Mouse (Mus musculus): ENCODE measurements at regions not wholly inside any gene's neighbourhood (a gene's known extent, or its start where the extent isn't known, plus 50 kb on each side); places are given as distances from the start of the nearest gene placed in this dataset.
A peak's percentile ranks its signal among the peaks of the same experiment; 100 is the strongest.

DNA sequence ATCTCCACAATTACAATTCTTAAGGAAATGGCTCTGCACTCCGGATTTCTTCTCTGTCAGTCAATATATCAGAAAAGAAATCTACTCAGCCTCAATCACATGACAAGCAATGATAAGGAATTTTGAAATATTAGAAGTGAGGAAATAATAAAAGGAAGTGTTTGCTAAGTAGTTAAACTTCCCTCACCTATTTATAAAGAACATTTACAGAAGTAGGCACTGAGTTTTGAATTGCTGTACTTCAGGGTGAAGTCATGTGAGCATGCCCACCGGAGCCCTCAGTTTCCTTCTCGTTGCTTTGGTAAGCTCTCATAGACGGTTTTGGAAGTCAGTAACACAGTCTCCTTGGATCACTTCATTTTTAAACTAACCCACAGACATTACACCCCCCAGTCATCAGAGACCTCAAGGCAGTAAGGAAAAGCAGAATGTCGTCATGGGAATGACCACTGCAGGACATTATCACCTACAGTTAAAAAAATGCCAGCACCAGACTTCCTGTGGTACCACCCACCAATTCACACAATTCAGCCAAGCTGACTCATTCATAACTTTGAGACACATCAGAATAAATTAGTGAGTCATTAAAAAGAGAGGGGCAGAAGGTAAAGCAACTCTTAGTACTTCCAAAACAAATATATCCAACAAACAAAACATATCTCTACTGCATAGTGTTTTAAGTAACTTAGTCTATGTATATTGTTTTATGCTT lies 541.6 kb upstream of the Hsf2 start:
- no peak overlapping the region for H3K27ac ChIP-seq (replicated peaks)
- H3K27me3 ChIP-seq (ENCODE audit: low read depth, poor library complexity, severe bottlenecking): no peaks in the 10 kb centered on the region
- H3K4me1 ChIP-seq: 0 out of 2 replicates have a peak, but pooled peaks cover 3% of the 10 kb centered on the region
- no peaks in the 10 kb centered on the region for H3K9me3 ChIP-seq (replicated peaks)
- WGBS: 92% methylated on average over 5 of the region's 5 CpGs
- H3K36me3 ChIP-seq: no peaks in the 10 kb centered on the region
- no peak for DNase-seq (ENCODE audit: low spot score)
- H3K4me3 ChIP-seq: no peak overlapping the region

DNA sequence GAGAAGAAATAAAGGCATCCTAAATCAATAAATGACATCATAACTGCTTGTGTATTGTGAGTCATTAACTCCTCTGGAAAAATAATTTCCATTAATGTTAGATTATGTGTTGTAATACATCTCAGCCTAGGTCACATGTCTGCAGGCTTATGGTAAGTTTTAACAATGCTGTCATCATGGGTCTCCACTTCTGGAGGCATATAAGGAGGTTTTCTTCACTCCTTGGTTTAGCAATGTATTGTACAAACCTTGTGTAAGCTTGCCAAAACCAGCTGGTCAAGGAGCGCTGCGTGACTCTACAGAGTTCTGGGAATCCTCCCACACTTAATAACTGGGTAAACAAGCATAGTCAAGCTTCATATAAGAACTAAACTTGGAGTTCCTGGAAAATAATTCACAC lies 529.5 kb upstream of the Hsf2 start:
- H3K9me3 ChIP-seq (replicated peaks): no peaks in the 10 kb centered on the region
- 96% methylated on average over 2 of the region's 2 CpGs for WGBS

DNA sequence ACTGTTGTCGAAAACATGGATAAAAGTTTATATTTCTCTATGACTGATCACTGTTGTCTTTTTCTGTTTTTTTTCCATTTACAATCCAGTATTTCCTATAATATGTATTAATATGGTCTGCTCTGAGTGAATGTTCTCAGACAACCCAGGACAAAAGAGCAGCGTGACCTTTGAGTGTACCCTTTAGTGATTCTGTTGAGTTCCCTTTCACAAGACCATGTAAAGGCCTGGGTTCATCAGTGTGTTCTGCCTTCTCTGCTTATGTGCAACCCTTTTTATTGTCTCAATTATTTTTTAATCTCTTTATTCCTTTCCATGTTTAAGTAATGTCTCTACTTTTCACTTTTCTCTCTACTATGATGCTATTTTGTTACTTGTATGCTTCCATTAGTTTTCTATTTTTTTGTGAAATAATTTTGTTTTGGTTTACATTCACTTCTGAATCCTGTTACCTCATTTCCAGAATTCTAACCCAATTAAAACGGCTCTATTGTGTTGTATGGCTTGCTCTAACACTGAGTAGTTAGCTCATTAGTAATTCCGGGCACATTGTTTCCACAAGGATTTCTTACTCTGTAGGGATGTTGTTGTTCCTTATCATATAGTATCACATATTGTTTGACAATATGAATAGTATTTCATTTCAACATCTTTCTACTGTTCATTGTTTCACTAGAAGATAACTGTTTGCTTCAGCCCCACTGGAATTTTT lies 523.9 kb upstream of the Hsf2 start:
- no peaks in the 10 kb centered on the region for H3K4me1 ChIP-seq
- DNase-seq (ENCODE audit: low spot score): no peak
- no peaks in the 10 kb centered on the region for H3K9me3 ChIP-seq (replicated peaks)
- H3K36me3 ChIP-seq: no peaks in the 10 kb centered on the region
- WGBS: 88% methylated on average over 4 of the region's 4 CpGs
- H3K27me3 ChIP-seq (ENCODE audit: low read depth, poor library complexity, severe bottlenecking): no peaks in the 10 kb centered on the region
- no peak overlapping the region for H3K4me3 ChIP-seq
- H3K27ac ChIP-seq (replicated peaks): no peak overlapping the region

More for the DNA sequence above, 529.5 kb upstream of the Hsf2 start:
- Histone ChIP-seq H3K4me1 (no peaks in the 10 kb centered on the region), H3K36me3 (no peaks in the 10 kb centered on the region), H3K27ac (replicated peaks) (no peak overlapping the region), H3K27me3 (ENCODE audit: low read depth, poor library complexity, severe bottlenecking) (no peaks in the 10 kb centered on the region), H3K4me3 (no peak overlapping the region)
- DNase-seq (ENCODE audit: low spot score): no peak

DNA sequence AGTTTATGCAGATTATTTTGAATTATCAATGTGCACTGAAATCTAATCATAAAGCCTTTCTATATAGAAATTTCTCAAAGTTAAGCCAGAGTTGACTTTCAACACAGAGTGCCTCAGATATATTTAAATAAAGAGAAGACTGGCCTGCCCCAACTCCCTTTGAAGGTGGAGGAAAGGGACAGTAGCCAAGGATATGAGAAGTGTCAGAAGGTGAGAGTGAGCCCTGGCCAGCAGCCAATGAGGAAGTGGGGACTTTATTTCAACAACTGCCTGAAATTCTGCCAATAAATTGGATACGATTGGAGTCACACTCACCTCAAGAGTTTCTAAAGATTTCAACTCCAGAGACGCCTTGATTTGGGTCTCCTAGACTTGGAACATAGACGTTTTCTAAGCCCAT lies 523.0 kb upstream of the Hsf2 start:
- Histone ChIP-seq H3K36me3 (no peaks in the 10 kb centered on the region), H3K27me3 (ENCODE audit: low read depth, poor library complexity, severe bottlenecking) (no peaks in the 10 kb centered on the region)
- 90% methylated on average over 3 of the region's 3 CpGs for WGBS

GRCm38 (mm10) chr10:56968913-56969312 lies 517.3 kb upstream of the Hsf2 start:
- Histone ChIP-seq H3K27ac (replicated peaks) (no peak overlapping the region), H3K27me3 (ENCODE audit: low read depth, poor library complexity, severe bottlenecking) (no peaks in the 10 kb centered on the region), H3K4me1 (no peaks in the 10 kb centered on the region), H3K36me3 (no peaks in the 10 kb centered on the region), H3K4me3 (no peak overlapping the region), H3K9me3 (replicated peaks) (no peaks in the 10 kb centered on the region)
- DNase-seq (ENCODE audit: low spot score): no peak
- WGBS: 95% methylated on average over 1 of the region's 1 CpGs

More for the DNA sequence above, 523.0 kb upstream of the Hsf2 start:
- Histone ChIP-seq H3K9me3 (replicated peaks) (no peaks in the 10 kb centered on the region), H3K27ac (replicated peaks) (no peak overlapping the region), H3K4me3 (no peak overlapping the region), H3K4me1 (no peaks in the 10 kb centered on the region)
- no peak for DNase-seq (ENCODE audit: low spot score)

DNA sequence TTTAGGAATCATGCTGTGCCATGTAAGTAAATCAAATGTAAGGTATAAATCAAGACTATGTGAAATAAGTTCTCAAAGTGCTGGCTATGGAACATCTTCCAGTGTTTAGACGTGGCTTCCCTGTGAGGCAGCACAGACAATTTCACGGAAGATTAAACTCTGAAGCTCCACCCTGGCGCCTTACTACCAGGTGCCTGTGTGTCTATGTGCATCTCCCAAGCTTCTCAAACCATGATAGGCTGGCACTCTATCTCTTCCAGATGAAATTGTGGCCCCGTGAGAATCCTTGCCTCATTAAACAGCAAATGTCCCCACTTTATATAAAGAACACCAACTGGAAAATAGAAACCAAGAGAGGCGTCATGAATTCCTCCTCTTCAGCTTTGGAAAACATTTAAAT lies 511.4 kb upstream of the Hsf2 start:
- H3K36me3 ChIP-seq: no peaks in the 10 kb centered on the region
- no peaks in the 10 kb centered on the region for H3K27me3 ChIP-seq (ENCODE audit: low read depth, poor library complexity, severe bottlenecking)
- H3K4me3 ChIP-seq: no peak overlapping the region
- WGBS: 84% methylated on average over 5 of the region's 5 CpGs
- H3K27ac ChIP-seq (replicated peaks): no peak overlapping the region
- no peak for DNase-seq (ENCODE audit: low spot score)
- no peaks in the 10 kb centered on the region for H3K9me3 ChIP-seq (replicated peaks)
- H3K4me1 ChIP-seq: no peaks in the 10 kb centered on the region

DNA sequence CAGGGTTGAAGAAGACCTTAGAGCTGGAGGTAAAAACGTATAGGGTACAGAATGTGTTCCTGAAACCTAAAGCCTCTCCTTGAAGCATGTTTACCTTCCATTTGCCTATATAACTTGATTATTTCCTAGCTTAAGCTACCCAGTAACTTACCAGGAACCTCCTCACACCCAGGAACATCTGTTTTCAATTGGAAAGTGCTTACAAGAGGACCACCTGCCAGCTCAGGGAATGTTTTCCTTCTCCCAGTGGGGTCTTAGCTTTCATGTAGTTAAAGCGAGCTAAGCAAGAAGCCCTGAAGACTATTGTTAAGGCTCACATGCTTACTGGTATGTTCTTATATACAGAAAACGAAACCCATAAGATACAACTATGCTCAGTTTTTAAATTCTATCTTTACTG lies 506.6 kb upstream of the Hsf2 start:
- no peaks in the 10 kb centered on the region for H3K36me3 ChIP-seq
- no peak overlapping the region for H3K27ac ChIP-seq (replicated peaks)
- no peaks in the 10 kb centered on the region for H3K27me3 ChIP-seq (ENCODE audit: low read depth, poor library complexity, severe bottlenecking)
- DNase-seq (ENCODE audit: low spot score): no peak
- H3K9me3 ChIP-seq (replicated peaks): no peaks in the 10 kb centered on the region
- H3K4me1 ChIP-seq: no peaks in the 10 kb centered on the region
- no peak overlapping the region for H3K4me3 ChIP-seq
- 43% methylated on average over 3 of the region's 3 CpGs for WGBS

DNA sequence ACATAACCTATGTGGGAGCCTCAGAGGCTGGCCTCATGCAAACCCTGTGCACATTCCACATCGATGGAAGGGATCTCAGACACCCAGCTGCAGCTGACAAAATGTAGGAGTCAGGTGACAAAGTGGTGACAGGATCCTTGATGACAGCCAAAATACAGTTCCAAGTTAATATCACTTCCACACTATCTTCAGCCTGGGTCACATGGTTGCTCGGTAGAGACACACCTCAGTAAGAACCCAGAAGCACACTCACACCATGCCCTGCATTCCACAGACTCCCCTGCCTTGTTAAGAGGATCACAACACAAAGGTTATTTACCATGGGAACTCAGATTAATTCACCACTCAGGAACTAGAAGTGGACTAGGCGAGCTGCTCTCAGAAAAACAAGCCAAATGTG lies 505.4 kb upstream of the Hsf2 start:
- DNase-seq (ENCODE audit: low spot score): no peak
- Histone ChIP-seq H3K36me3 (no peaks in the 10 kb centered on the region), H3K9me3 (replicated peaks) (no peaks in the 10 kb centered on the region), H3K4me1 (no peaks in the 10 kb centered on the region), H3K27me3 (ENCODE audit: low read depth, poor library complexity, severe bottlenecking) (no peaks in the 10 kb centered on the region), H3K27ac (replicated peaks) (no peak overlapping the region), H3K4me3 (no peak overlapping the region)
- WGBS: 70% methylated on average over 3 of the region's 3 CpGs

- no peak for DNase-seq (ENCODE audit: low spot score)
These were observed 503.5 kb upstream of the Hsf2 start for GRCm38 (mm10) chr10:56982526-56983190.

GRCm38 (mm10) chr10:56994969-56995368 lies 491.2 kb upstream of the Hsf2 start:
- 92% methylated on average over 3 of the region's 3 CpGs for WGBS
- no peak overlapping the region for H3K27ac ChIP-seq (replicated peaks)
- H3K4me1 ChIP-seq: no peaks in the 10 kb centered on the region
- no peaks in the 10 kb centered on the region for H3K9me3 ChIP-seq (replicated peaks)
- DNase-seq (ENCODE audit: low spot score): no peak
- no peak overlapping the region for H3K4me3 ChIP-seq
- H3K36me3 ChIP-seq: no peaks in the 10 kb centered on the region
- H3K27me3 ChIP-seq (ENCODE audit: low read depth, poor library complexity, severe bottlenecking): no peaks in the 10 kb centered on the region

More at GRCm38 (mm10) chr10:56982526-56983190, 503.5 kb upstream of the Hsf2 start:
- WGBS: 81% methylated on average over 8 of the region's 8 CpGs
- H3K9me3 ChIP-seq (replicated peaks): no peaks in the 10 kb centered on the region
- no peak overlapping the region for H3K4me3 ChIP-seq
- H3K36me3 ChIP-seq: no peaks in the 10 kb centered on the region
- H3K27ac ChIP-seq (replicated peaks): no peak overlapping the region
- no peaks in the 10 kb centered on the region for H3K27me3 ChIP-seq (ENCODE audit: low read depth, poor library complexity, severe bottlenecking)
- H3K4me1 ChIP-seq: no peaks in the 10 kb centered on the region

DNA sequence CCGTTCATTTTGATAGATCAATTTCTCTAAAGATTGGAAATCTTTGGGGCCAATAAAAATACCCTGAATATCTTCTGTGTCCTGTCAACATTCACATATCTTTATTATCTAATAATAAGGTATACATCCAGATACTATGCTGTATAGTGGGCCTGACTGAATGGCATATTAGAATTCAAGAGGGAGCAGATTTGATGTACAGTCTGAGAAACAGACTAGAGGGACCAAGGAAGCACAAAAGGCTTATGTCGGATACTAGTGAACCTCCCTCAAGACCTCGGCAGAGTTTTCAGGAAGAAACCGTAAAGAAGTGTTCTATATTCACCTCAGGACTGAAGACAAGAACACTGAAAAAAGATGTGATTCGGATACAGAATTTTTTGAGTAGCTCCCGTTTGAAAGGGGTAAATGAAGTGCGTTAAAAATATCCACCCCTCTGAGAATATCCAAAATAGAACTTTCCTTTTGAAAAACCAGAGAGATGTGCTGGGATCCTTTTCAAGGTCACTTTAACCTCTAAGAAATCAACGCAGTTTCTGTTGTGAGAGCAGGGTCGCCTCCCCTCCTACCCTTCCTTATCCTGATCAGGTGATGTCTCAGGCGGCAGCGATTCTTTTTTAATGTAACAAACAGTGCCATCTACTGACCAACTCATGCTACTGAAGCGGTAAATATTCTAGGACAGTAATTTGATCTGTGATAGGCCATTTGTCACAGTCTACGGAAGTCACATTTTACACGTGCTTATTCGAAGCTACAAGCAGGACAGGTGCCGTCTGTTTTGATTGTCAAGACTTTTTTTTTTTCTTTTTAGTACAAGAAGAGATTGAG lies 485.1 kb upstream of the Hsf2 start:
- no peaks in the 10 kb centered on the region for H3K27me3 ChIP-seq (ENCODE audit: low read depth, poor library complexity, severe bottlenecking)
- no peaks in the 10 kb centered on the region for H3K36me3 ChIP-seq
- no peaks in the 10 kb centered on the region for H3K9me3 ChIP-seq (replicated peaks)
- DNase-seq (ENCODE audit: low spot score): peak; percentile 39
- WGBS: 32% methylated on average over 16 of the region's 16 CpGs
- no peak overlapping the region for H3K4me3 ChIP-seq
- H3K4me1 ChIP-seq: no peaks in the 10 kb centered on the region
- H3K27ac ChIP-seq (replicated peaks): no peak overlapping the region

DNA sequence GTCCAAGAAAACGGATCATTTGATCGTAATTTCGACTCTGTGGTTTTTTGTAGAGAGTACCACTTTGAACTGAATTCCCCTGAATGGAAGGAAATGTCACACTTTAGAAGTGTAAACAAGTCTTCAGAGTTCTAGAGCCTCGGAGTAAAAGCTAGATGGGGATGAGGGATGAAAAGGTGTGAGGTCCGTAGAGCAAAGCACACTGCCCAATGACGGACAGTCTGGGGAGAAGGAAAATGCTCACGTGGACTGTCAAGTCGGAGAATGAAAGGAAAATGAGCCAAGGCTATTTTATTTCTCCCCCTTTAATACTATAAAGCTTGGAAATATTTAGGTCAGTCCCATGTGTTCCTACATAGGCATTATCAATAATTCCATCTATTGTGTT lies 484.5 kb upstream of the Hsf2 start:
- no peak for DNase-seq (ENCODE audit: low spot score)
- H3K4me3 ChIP-seq: no peak overlapping the region
- WGBS: 72% methylated on average over 8 of the region's 8 CpGs
- H3K36me3 ChIP-seq: no peaks in the 10 kb centered on the region
- H3K27me3 ChIP-seq (ENCODE audit: low read depth, poor library complexity, severe bottlenecking): no peaks in the 10 kb centered on the region
- H3K9me3 ChIP-seq (replicated peaks): no peaks in the 10 kb centered on the region
- H3K4me1 ChIP-seq: no peaks in the 10 kb centered on the region
- H3K27ac ChIP-seq (replicated peaks): no peak overlapping the region
